Mouse (Mus musculus): Measurements from ENCODE around the gene Aamp.
"Not testable (repeated sequence)": the region's sequence is repeated elsewhere in the genome, so short reads cannot be mapped to it uniquely, and the experiment has no call there.

The Aamp gene

GRCm38 (mm10) chr1:74300347-74301110 is 16.0 kb upstream of the Aamp start:
- no peak for DNase-seq

GRCm38 (mm10) chr1:74298996-74299395 is 14.5 kb upstream of the Aamp start:
- no peak for DNase-seq

- no peak for DNase-seq
Observed at GRCm38 (mm10) chr1:74298157-74298750, 13.7 kb upstream of the Aamp start.

- no peak for DNase-seq
Observed at GRCm38 (mm10) chr1:74297269-74297668, 12.7 kb upstream of the Aamp start.

- no peak for DNase-seq
Observed at GRCm38 (mm10) chr1:74296477-74296876, 11.9 kb upstream of the Aamp start.

- DNase-seq, result peak; percentile 96
Observed at GRCm38 (mm10) chr1:74295456-74296171, 11.1 kb upstream of the Aamp start.

GRCm38 (mm10) chr1:74294733-74295455 is 10.4 kb upstream of the Aamp start:
- DNase-seq, result no peak

- no peak for DNase-seq
Observed at GRCm38 (mm10) chr1:74294090-74294643, 9.6 kb upstream of the Aamp start.

- no peak for DNase-seq
Observed at GRCm38 (mm10) chr1:74293306-74293960, 8.9 kb upstream of the Aamp start.

GRCm38 (mm10) chr1:74292331-74293020 is 7.9 kb upstream of the Aamp start:
- no peak for DNase-seq

GRCm38 (mm10) chr1:74290141-74290540 is 5.6 kb upstream of the Aamp start:
- no peak for DNase-seq

- DNase-seq, result no peak
Observed at GRCm38 (mm10) chr1:74289740-74290139, 5.2 kb upstream of the Aamp start.

- no peak for DNase-seq
Observed at GRCm38 (mm10) chr1:74289248-74289647, 4.7 kb upstream of the Aamp start.

- DNase-seq, result no peak
Observed at GRCm38 (mm10) chr1:74288327-74288726, 3.8 kb upstream of the Aamp start.

GRCm38 (mm10) chr1:74286869-74287607 is 2.5 kb upstream of the Aamp start:
- DNase-seq, result not testable (repeated sequence)

- DNase-seq, result no peak
Observed at GRCm38 (mm10) chr1:74285212-74286010, 873 bp upstream of the Aamp start.

- DNase-seq, result peak; percentile 69
Observed at GRCm38 (mm10) chr1:74283686-74284463, 663 bp downstream of the Aamp start.

GRCm38 (mm10) chr1:74282896-74283625 is 1.5 kb downstream of the Aamp start:
- no peak for DNase-seq

- no peak for DNase-seq
Observed at GRCm38 (mm10) chr1:74281886-74282285, 2.7 kb downstream of the Aamp start.

All from layer of hippocampus, adult 9-11 months (tissue).